Mouse (Mus musculus) lung, postnatal 0 days (tissue): ENCODE measurements at regions not wholly inside any gene's neighbourhood (a gene's known extent, or its start where the extent isn't known, plus 50 kb on each side); places are given as distances from the start of the nearest gene placed in this dataset.

Source experiments
- CTCF ChIP-seq: IDR thresholded peaks from 2 replicates; pipeline ENCODE4 v1.5.1; 2016; ENCODE audit warnings: antibody characterized with exemption, mild to moderate bottlenecking
- EP300 ChIP-seq: IDR thresholded peaks from 2 replicates; pipeline ENCODE4 v1.6.1; 2016; ENCODE audit warnings: antibody characterized with exemption, mild to moderate bottlenecking, control low read depth

DNA sequence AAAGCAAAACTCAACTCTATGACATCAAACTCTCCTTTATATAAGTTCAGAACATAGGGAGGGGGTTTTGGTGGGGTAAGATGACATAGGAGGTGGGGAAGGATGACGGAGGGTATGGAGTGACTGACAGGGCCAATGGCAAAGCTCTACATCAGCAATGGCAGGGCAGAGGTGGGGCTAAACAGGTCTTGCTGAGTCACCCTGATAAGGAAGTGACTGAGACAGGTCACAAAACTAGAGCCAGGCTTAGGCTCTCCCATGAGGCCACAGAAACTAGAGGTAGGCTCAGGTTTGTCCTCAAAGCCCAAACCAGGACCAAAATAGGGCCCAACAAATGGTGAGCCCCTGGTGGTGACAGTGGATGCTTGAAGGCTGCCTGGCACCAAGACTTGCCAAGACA is 114.6 kb downstream of the Trib2 start:
- TF ChIP-seq CTCF = no peak
- TF ChIP-seq EP300 = no peak
